Mouse (Mus musculus) forebrain, embryonic 10.5 days (tissue): ENCODE results near the gene Cbwd1. TPM values are rescaled to one million over a fixed set of nuclear protein-coding genes. Genes with fewer than 3 reads are reported as not detected.

ENCODE experiments used
- DNase-seq: peaks from one replicate; pipeline ENCODE4 v3.0.0-alpha.2; 2017; ENCODE audit warnings: low spot score; ENCODE audit errors: extremely low spot score
- H3K27ac ChIP-seq: fragments of 300-500 bp; sonication (generic); 2 replicates; pipeline ENCODE4 v1.5.1; 2016; ENCODE audit warnings: mild to moderate bottlenecking
- H3K27me3 ChIP-seq: fragments of 300-500 bp; sonication (generic); 2 replicates; pipeline ENCODE4 v1.6.1; 2016; ENCODE audit warnings: mild to moderate bottlenecking; ENCODE audit not compliant: poor library complexity, severe bottlenecking
- H3K36me3 ChIP-seq: fragments of 300-500 bp; sonication (generic); replicated peaks from 2 replicates; pipeline ENCODE4 v1.6.1; 2016; ENCODE audit warnings: mild to moderate bottlenecking, moderate library complexity
- H3K4me1 ChIP-seq: fragments of 300-500 bp; sonication (generic); 2 replicates; pipeline ENCODE4 v1.6.1; 2016
- H3K4me3 ChIP-seq: fragments of 300-500 bp; sonication (generic); 2 replicates; pipeline ENCODE4 v1.5.1; 2016; ENCODE audit warnings: mild to moderate bottlenecking, moderate library complexity
- H3K9me3 ChIP-seq: fragments of 300-500 bp; sonication (generic); 2 replicates; pipeline ENCODE4 v1.6.1; 2016; ENCODE audit warnings: mild to moderate bottlenecking, moderate library complexity
- WGBS: fragments of 180-500 bp; shearing (Covaris S2); methylation state at CpG from one replicate; pipeline ENCODE4 v1.1.7; 2016; 5-methylcytosine and 5-hydroxymethylcytosine counted together
- polyA plus RNA-seq: library from polyadenylated mRNA; unstranded; fragments of >200 nt; fragmentation: Nextera tagmentation; extraction: Ambion mirVana; gene quantifications from 2 replicates; pipeline ENCODE4 v1.2.1, GENCODE M21; 2016

Gene Cbwd1
- polyA plus RNA-seq, 1 experiment from 2014 or later: 22.1 TPM

DNA sequence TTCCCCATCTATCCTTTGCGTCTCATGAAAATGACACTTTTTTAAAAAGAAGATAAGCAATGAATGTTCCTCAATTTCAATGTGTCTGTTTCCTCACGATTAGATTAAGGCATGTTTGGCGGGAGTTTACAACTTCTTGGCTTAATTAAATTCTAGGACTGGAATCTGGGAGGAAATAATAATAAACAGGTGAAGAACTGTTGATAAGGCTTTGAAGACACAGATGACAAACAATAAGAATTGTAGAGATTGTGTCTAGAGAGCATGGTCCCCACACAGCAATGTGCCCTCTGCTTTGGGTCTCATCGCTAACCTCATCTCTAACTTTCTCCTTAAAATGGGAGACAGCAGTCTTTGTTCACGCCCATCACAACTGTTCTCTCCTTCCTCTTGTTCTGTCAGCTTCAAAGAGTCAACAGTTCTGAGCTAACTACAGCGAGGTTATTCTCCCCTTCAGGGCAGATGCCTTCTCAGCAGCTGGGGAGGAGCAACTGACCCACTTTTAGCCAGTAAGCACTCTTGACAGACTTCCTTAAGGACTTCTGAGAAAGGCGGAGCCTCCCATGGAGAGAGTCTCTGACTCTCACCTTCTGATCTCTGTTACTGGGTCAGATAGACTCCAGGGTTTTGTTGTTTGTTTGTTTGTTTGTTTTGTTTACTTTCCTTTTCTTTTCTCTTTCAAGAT, 28.9 kb upstream of the Cbwd1 start:
- Histone ChIP-seq H3K36me3 (no peaks in the 10 kb centered on the region), H3K9me3 (no peaks in the 10 kb centered on the region), H3K27ac (no peak overlapping the region), H3K27me3 (no peaks in the 10 kb centered on the region), H3K4me1 (no peaks in the 10 kb centered on the region), H3K4me3 (no peak overlapping the region)
- DNase-seq: no peak
- WGBS: 77% methylated on average over 7 of the region's 7 CpGs

DNA sequence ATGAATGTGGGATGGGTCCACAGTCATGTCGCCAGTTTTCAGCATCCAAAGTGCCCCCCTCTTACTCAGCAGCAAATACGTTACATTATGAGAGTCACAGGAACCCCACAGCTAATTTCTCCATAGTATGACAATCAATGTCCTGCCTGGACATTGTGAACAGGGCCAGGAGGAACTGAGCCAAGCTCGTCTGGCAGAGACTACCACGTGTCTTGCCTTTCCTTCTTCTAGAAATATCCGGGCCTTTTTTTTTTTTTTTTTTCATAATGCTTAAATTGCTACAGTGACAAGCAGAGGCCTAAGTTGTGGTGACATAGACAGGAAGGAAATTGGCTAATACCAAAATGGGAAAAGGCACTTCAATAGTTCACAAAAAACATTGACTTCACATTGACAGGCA, 27.4 kb upstream of the Cbwd1 start:
- Histone ChIP-seq H3K27ac (no peak overlapping the region), H3K4me1 (no peaks in the 10 kb centered on the region), H3K36me3 (no peaks in the 10 kb centered on the region), H3K9me3 (no peaks in the 10 kb centered on the region), H3K27me3 (no peaks in the 10 kb centered on the region), H3K4me3 (no peak overlapping the region)
- WGBS: 83% methylated on average over 5 of the region's 5 CpGs
- no peak for DNase-seq

DNA sequence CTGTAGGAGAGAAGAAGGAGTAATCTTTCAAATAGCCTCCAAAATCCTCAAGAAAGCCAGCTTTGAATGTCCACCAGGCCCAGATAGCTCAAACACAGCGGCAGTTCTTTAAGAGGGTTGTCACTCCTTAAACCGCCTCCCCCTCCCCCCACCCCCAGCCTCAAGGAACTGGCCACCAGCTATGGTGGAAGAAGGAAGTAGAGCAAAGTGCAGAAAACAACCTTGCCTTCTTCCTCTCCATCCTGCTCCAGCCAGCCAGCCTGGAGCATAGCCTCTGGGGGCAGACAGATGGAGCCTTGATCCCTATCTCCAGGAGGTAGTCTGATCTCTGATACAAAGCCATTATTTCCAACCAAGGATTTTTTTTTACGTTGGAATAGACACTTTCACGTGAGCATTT, 25.9 kb upstream of the Cbwd1 start:
- H3K4me3 ChIP-seq: no peak overlapping the region
- no peaks in the 10 kb centered on the region for H3K4me1 ChIP-seq
- no peaks in the 10 kb centered on the region for H3K27me3 ChIP-seq
- WGBS: 72% methylated on average over 4 of the region's 4 CpGs
- H3K9me3 ChIP-seq: no peaks in the 10 kb centered on the region
- no peak for DNase-seq
- no peaks in the 10 kb centered on the region for H3K36me3 ChIP-seq
- no peak overlapping the region for H3K27ac ChIP-seq

DNA sequence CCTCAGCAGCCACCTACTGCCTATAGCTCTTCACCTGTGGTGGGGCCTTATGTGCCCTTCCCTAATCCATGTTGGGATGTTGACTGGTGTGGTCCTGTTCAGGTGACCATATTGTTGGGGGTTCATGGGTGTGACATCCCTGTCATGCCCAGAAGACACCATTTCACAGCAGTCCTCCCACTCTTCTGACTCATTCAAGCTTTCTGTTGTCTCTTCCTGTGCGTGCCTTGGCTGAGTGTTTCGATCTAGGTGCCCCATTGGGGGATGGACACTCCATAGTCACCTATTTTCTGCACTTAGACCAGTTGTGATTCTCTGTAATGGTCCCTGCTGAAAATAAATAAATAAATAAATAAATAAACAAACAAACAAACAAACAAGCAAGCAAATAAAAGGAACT, 23.6 kb upstream of the Cbwd1 start:
- DNase-seq: no peak
- Histone ChIP-seq H3K9me3 (no peaks in the 10 kb centered on the region), H3K4me1 (no peaks in the 10 kb centered on the region), H3K27me3 (no peaks in the 10 kb centered on the region), H3K27ac (no peak overlapping the region), H3K36me3 (no peaks in the 10 kb centered on the region), H3K4me3 (no peak overlapping the region)
- 96% methylated on average over 2 of the region's 2 CpGs for WGBS

DNA sequence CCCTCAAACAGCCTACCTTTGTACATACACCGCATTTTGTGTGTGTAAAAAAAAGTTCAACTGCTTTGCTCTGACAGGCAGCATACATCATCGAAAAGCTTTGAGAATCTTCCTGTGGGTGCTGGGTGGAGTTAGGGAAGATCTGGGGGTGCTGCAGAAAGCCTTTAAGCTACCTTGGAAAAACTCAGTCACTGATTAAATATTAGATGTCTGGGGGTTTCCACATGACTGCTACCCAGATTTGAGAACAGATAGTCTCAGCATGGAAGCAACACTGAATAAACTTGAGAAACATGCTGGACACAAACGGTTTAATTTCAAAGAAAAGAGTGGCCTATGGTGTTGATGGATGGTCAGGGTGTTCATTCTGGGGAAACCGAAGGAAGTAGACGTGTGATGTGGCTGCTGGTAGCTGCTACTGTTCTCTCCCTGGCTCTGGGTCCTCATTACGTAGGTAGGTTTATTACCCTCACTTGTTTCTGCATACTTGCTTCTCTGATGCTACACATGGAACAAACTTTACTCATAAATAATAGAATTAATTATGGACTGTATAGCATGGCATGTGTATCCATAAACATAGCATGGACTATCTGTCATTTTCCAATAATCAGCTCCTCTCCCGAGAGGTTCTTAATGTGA, 22.6 kb upstream of the Cbwd1 start:
- Histone ChIP-seq H3K36me3 (no peaks in the 10 kb centered on the region), H3K4me1 (no peaks in the 10 kb centered on the region), H3K9me3 (no peaks in the 10 kb centered on the region), H3K27me3 (no peaks in the 10 kb centered on the region), H3K4me3 (no peak overlapping the region), H3K27ac (no peak overlapping the region)
- WGBS: 86% methylated on average over 7 of the region's 7 CpGs
- no peak for DNase-seq

DNA sequence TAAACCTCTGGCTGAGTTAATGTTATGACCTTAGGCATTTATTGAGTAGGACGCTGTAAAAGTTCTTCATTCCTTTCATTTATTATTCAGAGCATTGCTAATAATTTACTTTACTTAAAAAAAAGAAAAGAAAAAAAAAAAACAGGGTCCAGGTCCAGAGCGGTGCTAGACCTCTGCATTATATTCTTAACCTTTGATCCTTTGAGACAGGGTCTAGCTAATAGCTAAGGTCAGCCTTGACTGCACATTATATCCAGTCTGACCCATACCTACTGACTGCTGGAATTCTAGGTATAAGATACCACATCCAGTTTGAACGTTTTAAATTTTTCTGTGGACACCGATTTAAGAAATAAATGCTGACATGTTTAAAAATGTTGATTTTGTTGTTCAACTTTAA, 21.6 kb upstream of the Cbwd1 start:
- WGBS: 87% methylated on average over 4 of the region's 4 CpGs
- no peak overlapping the region for H3K27ac ChIP-seq
- no peaks in the 10 kb centered on the region for H3K36me3 ChIP-seq
- no peaks in the 10 kb centered on the region for H3K9me3 ChIP-seq
- no peaks in the 10 kb centered on the region for H3K27me3 ChIP-seq
- no peak overlapping the region for H3K4me3 ChIP-seq
- H3K4me1 ChIP-seq: no peaks in the 10 kb centered on the region
- DNase-seq: no peak

DNA sequence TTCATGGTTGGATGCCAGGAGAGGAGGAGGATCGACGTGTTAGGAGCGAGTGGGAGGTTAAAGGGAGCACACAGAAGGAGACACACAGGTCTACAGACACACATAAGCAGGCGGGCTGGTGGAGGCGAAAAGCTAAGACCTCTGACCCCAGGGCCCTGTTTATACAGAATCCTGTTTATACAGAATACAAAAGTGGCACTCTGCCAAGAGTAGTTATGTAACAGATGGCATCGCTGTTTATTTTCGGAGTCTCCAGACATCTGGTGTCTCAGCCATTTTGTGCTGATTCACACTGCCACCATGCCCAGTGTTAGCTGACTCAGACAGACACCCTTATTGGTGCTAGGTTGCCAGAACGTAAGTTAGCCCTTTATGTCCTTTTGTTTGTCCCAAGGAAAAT, 19.9 kb upstream of the Cbwd1 start:
- no peaks in the 10 kb centered on the region for H3K27me3 ChIP-seq
- no peaks in the 10 kb centered on the region for H3K36me3 ChIP-seq
- no peak overlapping the region for H3K27ac ChIP-seq
- no peak for DNase-seq
- WGBS: 90% methylated on average over 8 of the region's 8 CpGs
- H3K4me3 ChIP-seq: no peak overlapping the region
- H3K9me3 ChIP-seq: no peaks in the 10 kb centered on the region
- H3K4me1 ChIP-seq: no peaks in the 10 kb centered on the region

DNA sequence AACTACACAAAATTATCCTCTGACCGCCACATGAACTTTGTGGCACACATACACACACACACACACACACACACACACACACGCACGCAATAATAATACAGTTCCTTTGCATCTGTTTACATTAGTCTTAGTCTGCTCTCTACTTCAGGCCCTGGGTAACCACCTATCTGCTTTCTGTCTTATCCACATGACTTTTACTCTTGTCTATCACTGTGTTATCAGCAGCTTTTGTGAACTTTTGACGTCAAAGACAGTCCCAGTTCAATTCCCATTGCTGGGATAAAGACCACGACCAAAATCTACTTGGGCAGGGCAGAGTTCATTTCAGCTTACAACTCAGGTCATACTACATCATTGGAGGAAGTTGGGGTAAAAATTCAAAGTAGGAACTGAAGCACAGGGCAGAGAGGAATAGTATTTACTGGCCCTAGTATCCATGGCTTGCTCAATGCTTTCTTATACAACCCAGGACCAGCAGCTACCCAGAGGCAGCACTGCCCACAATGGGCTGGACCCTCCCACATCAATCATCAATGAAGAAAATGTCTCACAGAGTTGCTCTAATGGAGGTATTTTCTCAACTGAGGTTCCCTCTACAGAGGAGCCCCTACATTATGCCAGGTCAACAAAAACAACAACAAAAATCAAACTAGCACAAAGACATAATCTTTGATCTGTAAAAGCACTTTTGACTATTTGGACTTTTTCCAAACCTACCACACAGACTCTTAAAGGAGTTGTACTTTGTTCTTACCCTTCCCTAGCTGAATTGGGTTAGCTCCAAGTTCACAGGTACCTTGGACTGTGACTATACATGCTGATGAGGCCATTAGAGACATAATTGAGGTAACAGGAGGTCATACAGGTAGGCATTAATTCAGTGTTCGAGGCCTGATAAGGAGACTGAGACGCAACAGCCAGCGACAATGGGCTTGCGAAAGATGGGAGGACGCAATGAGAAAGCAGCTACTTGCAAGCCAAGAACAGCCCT, 17.7 kb upstream of the Cbwd1 start:
- no peak overlapping the region for H3K27ac ChIP-seq
- H3K9me3 ChIP-seq: no peaks in the 10 kb centered on the region
- H3K36me3 ChIP-seq: no peaks in the 10 kb centered on the region
- H3K4me1 ChIP-seq: no peaks in the 10 kb centered on the region
- H3K27me3 ChIP-seq: no peaks in the 10 kb centered on the region
- no peak overlapping the region for H3K4me3 ChIP-seq
- no peak for DNase-seq
- 89% methylated on average over 10 of the region's 10 CpGs for WGBS

DNA sequence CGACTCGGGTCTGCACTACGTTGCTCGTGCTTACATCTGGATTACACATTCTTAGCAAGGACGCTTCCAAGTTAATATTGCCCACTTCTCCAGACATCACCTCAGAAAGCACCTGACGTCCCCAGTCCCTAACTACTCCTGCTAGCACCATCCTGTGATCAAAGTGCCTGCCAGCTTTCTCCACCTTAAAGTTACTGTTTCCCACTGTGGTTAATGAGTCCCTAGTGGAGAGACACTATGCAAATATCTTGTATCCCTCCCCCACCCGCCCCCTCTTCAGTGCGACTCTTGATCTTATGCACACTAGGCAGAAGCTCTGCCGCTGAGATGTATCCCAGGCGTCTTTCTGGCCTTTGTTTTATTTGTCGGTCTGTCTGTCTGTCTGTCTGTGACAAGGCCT, 16.6 kb upstream of the Cbwd1 start:
- H3K27me3 ChIP-seq: no peaks in the 10 kb centered on the region
- no peak overlapping the region for H3K27ac ChIP-seq
- no peaks in the 10 kb centered on the region for H3K36me3 ChIP-seq
- no peaks in the 10 kb centered on the region for H3K9me3 ChIP-seq
- no peak overlapping the region for H3K4me3 ChIP-seq
- WGBS: 87% methylated on average over 11 of the region's 11 CpGs
- no peaks in the 10 kb centered on the region for H3K4me1 ChIP-seq
- DNase-seq: no peak

DNA sequence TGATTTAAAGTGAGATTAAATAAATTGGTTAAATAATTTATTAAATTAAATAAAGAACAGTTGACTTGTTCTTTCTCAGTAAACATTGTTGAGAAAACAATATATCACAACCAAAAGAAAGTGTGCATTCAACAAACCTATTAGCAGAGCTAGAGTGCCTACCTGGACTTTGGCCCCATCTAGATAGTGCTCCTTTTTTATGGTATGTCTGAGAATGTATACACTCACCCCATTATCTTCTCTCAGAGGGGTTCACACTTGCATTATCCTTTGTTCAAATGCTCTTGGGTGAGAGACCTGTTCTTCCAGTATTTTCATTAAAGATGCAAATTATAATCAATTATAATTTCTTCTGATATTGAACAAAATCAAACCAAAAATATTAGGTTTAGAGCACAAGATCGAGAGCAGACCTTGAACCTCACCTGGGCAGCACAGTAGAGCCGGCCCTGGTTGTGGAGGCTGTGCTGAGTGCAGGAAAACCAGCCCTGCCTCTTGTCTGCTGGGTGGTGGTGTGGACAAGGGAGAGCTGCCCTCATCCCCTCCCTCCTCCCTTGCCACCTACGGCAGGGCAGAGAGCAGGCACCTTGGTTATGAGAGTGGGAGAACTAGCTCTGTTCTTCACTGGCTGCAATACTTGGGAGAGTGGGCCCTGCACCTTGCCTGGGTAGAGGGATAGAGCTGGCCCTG, 11.4 kb upstream of the Cbwd1 start:
- Histone ChIP-seq H3K27me3 (no peaks in the 10 kb centered on the region), H3K27ac (no peak overlapping the region), H3K9me3 (no peaks in the 10 kb centered on the region), H3K4me3 (no peak overlapping the region), H3K4me1 (no peaks in the 10 kb centered on the region), H3K36me3 (no peaks in the 10 kb centered on the region)
- DNase-seq: no peak
- 84% methylated on average over 3 of the region's 3 CpGs for WGBS

DNA sequence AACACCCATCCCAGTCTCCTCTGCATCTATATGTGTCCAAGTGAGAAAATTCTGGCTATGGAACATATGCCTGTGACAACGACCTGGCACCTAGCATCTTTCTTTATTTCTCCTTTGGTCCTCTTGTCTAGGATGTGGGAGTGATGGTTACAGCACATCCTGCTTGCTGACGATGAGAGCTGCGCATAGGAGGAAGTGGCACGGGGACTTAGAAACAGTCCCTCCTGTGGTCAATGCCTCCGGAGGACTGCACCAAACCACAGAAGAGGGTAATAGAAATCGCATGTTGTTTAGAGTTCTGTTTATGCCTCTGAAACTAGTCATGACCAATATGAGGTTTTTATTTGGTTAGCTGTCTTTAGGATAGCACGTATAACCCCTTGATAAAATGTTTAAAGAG, 9.9 kb upstream of the Cbwd1 start:
- Histone ChIP-seq H3K4me1 (no peaks in the 10 kb centered on the region), H3K36me3 (no peaks in the 10 kb centered on the region), H3K27ac (no peak overlapping the region), H3K4me3 (no peak overlapping the region), H3K27me3 (no peaks in the 10 kb centered on the region), H3K9me3 (no peaks in the 10 kb centered on the region)
- 86% methylated on average over 7 of the region's 7 CpGs for WGBS
- DNase-seq: no peak

DNA sequence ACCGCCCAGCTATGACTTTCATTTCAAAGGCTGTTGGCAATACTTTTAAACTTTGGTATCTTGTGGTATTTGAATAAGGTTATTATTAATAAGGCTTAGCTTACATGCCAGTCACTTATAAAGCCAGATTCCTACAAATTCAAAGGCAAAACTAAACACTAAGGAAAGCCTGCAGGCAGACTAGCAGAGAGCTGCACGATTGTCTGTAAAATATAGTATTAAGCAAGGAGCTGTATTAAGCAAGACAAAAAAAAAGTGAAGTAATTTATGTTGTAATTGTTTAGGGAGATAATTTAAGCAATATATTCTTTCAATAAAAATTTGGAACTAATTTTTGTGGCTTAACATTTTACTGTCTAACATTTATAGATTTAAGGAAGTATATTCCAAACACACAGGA, 5.5 kb upstream of the Cbwd1 start:
- Histone ChIP-seq H3K27ac (no peak overlapping the region), H3K36me3 (no peaks in the 10 kb centered on the region), H3K27me3 (no peaks in the 10 kb centered on the region), H3K4me1 (no peaks in the 10 kb centered on the region), H3K9me3 (no peaks in the 10 kb centered on the region), H3K4me3 (no peak overlapping the region)
- 91% methylated on average over 2 of the region's 2 CpGs for WGBS
- DNase-seq: no peak
